Mouse (Mus musculus) natural killer cell, adult 2 months (primary cell): ENCODE results near the gene Bcl7c.
"Not testable (repeated sequence)": the region's sequence is repeated elsewhere in the genome, so short reads cannot be mapped to it uniquely, and the experiment has no call there.

Experiments
- DNase-seq, 2 experiments: peaks; one replicate each; pipeline ENCODE4 v3.0.0; 2022; ENCODE audit warnings: low spot score in 2 of 2

Gene Bcl7c

DNA sequence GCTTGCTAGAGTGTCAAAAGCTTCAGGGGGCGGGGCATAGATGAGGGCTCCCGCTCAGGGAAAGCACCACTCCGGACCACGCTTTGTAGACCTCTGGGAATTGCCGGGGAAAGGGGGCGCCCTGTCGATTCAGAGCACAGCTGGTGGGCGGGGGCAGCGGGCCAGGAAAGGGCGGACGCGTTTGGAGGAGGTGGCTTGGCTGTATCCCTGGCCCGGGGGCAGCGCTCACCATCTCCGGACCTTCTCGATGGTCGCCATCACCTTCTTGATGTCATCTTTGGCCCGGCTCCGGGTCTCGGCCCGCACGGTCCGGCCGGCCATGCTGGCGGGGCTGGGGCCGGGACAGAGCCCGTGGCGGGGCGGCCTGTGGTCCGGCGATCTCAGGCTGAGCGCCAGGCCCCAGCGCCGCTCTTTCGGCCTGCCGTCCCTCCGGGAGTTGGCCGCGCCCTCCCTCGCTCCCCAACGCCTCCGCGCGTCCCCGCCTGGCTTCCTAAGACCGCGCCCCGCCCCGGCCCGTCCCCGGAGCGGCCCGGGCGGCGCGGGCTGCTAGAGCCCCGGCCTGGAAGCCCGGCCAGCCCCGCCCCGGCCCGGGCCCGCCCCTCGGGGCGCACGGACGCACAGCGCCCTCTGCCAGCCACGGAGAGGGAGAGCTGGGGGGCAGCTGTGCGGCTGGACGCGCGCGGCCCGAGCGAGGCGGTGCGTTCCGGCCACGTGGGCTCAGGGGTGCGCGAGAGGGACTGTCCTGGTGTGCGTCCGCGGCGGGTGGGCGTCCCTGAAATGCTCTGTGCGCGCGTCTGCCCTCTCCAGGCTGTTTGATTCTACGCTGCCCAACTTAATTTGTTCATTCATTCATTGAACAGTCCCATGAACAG, at the start of gene Bcl7c:
Bcl7c (minus strand) TSS at position 727 of the 872 bp plus-strand sequence.
- DNase-seq, result peak; percentile 81 to 85

- DNase-seq, result no peak
These were observed 45.0 kb upstream of the Bcl7c start for GRCm38 (mm10) chr7:127753741-127754140.

DNA sequence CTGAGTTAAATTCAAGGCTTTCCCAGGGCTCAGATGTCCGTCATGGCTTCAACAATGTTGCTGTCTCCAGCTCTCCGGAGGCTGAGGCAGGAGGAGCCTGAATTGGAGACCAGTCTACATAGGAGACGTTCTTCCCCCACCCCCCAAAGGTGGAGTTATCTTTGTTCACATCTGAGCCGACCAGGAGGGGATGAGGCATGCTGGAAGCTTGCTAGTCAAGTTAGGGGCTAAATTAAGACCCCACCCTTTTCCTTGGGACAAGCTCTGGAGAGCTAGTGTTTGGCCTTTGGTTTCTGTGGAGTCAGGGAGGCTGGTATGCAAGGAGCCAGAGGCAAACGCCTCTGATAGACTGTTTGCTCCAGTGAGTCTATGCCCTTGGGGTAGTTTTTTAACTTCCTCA, 44.4 kb upstream of the Bcl7c start:
- no peak for DNase-seq

DNA sequence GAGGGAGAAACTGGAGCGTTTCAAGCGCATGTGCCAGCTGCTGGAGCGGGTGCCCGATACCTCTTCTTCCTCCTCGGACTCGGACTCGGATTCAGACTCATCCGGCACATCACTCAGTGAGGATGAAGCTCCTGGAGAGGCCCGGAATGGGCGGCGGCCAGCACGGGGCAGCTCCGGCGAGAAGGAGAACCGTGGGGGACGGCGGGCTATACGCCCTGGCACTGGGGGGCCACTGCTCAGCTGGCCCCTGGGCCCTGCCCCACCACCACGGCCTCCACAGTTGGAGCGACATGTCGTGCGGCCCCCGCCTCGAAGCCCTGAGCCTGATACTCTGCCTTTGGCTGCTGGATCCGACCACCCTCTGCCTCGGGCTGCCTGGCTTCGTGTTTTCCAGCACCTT, 43.3 kb upstream of the Bcl7c start:
- DNase-seq, result no peak

- DNase-seq, result no peak
These were observed 42.9 kb upstream of the Bcl7c start for GRCm38 (mm10) chr7:127751619-127752018.

GRCm38 (mm10) chr7:127750131-127751127, 41.7 kb upstream of the Bcl7c start:
- DNase-seq, result no peak

DNA sequence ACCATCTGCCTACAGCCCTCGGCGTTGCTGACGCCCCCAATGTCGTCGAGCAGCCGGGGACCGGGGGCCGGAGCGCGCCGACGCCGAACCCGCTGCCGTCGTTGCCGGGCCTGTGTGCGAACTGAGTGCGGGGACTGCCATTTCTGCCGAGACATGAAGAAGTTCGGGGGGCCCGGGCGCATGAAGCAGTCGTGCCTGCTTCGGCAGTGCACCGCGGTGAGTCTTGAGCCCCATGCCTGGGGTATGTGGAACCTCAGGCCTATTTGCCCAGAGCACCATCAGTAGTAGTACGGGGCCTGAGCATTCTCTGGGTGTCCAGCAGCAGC, 39.5 kb upstream of the Bcl7c start:
- no peak for DNase-seq

DNA sequence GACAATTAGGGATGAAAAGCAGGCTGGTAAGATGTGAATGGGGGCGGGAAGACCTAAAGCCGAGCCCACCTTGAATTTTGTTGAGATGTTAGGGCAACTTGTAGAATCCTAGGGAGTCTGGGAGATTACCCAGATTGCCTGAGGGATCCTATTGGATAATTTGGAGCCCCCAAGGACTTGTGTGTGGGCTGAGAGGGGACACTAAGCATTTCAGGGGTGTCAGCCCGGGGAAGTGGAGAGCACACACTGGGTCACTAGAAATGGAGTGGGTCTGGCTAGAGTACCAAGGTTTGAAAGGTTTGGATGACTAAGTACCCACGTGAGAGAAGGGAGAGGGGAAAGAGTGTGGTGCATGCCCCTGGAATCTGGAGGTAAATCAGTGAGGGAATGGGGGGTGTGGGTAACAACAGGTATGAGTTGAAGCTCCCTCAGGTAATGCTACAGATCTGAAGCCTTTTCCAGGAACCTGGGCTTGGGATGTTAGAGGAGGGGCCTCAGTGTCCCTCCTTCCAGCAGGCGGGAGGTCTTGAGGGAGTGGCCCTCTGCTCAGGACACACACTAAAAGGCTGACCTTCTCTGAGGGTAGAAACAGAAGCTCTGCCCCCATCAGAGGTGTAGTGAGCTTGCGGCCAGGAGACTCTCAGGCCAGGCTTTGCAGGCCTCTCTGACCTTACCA, 39.0 kb upstream of the Bcl7c start:
- DNase-seq, result no peak

DNA sequence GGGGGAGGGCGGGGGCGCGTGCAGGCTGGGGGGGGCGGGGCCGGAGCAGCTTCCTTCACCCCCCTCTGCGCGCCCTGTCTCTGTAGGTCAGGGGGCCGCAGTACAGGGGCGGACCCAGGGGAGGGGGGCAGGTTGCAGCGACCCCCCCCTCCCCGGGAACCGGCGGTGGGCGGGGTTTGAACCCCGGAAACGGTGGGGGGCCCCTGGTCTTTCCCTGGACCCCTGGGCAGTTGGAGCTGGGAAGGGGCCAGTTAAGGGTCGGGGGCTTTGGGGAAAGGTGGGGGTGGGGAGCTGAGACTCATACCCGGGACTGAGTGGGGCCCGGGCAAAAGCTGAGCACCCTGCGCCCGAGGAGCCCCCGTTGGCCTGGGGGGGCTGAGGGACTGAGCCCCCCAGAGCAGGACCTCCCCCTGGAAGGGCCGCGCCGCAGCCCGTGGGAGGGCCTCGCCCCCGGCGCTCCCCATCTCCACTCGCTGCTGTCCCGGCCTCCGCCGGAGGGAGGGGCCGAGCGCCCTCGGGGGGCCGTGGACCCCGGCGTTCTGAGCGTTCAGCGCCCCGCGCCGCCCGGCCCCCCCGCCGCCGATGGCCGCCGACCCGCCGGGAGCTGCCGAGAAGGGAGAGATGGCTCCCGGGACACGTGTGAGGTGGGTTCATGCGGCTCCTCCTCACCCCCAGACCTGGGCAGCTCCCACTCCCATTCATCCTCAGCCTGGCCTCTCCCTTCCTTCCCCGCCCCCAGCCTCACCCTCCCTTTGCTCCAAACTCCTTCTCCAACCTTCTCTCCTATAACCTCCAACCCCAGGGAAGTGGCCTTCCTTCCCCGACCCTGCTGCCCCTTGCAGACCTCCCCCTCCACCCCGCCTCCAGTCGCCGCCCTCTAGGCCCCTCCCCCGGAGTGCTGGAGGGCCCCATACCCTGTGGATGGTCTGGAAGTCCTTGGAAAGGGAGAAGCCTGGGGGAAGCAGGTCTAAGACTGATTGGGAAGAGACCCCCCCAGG, 38.1 kb upstream of the Bcl7c start:
- DNase-seq, result no peak

- DNase-seq, result peak in 1 of 2 experiments; percentile 61
These were observed 37.1 kb upstream of the Bcl7c start for GRCm38 (mm10) chr7:127745652-127746493.

GRCm38 (mm10) chr7:127745251-127745651, 36.5 kb upstream of the Bcl7c start:
- peak; percentile 80 to 84 for DNase-seq

DNA sequence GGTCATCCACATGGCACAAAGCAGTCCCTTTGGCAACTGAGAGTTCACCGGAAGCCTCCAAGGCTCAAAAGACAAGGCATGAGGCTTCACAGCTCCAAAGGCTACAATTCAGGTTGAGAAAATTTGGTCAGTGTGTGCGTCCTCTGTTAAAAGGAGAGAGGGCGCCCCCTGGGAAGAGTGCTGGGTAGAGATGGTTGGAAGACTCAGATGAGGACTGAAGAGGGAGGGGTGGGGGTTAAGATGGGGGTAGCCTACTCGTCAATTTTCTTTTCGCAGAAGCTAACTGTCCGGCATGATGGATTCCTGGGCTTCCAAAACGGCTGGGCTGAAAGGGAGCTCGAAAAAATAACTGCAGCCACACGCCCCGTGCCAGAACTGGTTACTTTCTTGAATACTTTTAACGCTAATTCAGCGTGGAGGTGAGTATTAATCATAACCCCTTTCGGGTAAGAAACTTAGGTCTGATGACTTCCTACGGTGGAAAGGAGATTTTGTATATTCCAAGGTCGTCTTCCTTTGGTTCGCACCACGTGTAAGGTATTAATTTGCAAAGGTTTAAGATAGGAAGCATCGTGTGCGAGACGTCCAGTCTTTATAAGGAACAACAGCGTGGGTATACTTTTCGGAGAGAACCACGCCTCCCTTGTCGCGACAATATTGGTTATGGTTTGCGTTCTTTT, 35.8 kb upstream of the Bcl7c start, which contains the start of gene Fbxl19:
Fbxl19 (plus strand) TSS at position 178 of the 680 bp plus-strand sequence.
- DNase-seq, result peak; percentile 24 to 65

- DNase-seq, result not testable (repeated sequence)
These were observed 23.3 kb upstream of the Bcl7c start, which contains the start of gene Ctf2 for GRCm38 (mm10) chr7:127732066-127732465. Gene Ctf2 (minus strand): TSS chr7:127732166.

DNA sequence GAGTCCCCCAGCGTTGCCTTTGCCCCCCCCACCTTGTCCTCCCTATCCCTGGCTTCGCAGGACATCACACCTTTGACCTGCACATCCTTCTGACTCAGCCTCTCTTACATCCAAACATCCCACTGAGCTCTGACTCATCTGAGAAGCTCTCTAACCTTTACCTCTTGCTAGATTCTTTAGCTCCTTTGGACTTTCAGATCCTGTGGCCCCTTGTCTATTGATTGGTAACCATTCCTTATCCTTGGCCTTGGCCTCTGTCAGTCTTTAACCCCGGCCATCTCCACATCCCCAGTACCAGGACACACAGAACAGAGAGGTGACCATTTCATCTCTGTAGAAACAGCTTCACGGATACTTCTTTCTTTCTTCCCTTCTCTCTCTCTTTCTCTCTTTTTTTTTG, 21.4 kb upstream of the Bcl7c start:
- DNase-seq, result no peak

DNA sequence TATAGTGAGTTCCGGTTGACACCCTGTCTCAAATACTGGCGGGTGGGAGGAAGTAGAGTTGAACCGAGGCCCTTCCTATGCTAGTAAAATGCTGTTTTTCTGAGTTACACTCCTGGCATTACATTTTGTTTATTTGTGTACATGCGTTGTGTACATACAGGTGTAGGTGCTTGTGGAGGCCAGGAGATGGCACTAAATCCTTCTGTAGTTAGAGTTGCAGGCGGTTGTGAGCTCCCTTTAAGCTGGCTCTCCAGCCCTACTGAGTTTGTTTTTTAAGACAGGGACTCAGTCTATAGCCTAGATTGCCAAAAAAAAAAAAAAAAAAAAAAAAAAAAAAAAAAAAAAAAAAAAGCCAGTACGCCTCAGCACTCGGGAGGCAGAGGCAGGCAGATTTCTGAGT, 19.2 kb upstream of the Bcl7c start:
- DNase-seq, result no peak

- no peak for DNase-seq
These were observed 17.2 kb upstream of the Bcl7c start for GRCm38 (mm10) chr7:127725924-127726323.

- no peak for DNase-seq
These were observed 16.8 kb upstream of the Bcl7c start for GRCm38 (mm10) chr7:127725490-127725889.

GRCm38 (mm10) chr7:127719258-127719657, 10.5 kb upstream of the Bcl7c start:
- DNase-seq, result no peak

DNA sequence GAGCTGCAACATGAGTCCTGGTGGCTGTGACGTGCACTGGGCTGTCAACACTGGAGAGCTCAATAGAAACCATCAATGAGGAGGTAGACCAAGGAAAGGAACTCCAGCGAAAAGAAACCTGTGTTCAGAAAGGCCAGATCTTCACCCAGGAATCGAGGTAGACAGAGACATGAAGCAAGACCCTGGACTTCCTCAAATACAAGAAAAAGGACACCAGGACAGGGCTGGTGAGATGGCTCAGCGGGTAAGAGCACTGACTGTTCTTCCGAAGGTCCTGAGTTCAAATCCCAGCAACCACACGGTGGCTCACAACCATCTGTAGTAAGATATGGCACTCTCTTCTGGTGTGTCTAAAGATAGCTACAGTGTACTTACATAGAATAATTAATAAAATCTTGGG, 9.6 kb upstream of the Bcl7c start:
- DNase-seq, result no peak
